Mouse (Mus musculus) forebrain, embryonic 12.5 days (tissue): ENCODE results near the gene Sos1. TPM values are rescaled to one million over a fixed set of nuclear protein-coding genes. Genes with fewer than 3 reads are reported as not detected.
A peak's percentile ranks its signal among the peaks of the same experiment; 100 is the strongest.

Experiments used
- ATAC-seq: fragments of 200-750 bp; cut with Nextera tagmentation; 2 replicates; pipeline ENCODE4 v1.8.0; 2017; ENCODE audit warnings: moderate TSS enrichment; ENCODE audit not compliant: low FRiP score
- H3K27ac ChIP-seq: fragments of 300-500 bp; sonication (generic); 2 replicates; pipeline ENCODE4 v1.5.1; 2016; ENCODE audit warnings: mild to moderate bottlenecking
- H3K27me3 ChIP-seq: fragments of 300-500 bp; sonication (generic); 2 replicates; pipeline ENCODE4 v1.6.1; 2016; ENCODE audit warnings: mild to moderate bottlenecking
- H3K36me3 ChIP-seq: fragments of 300-500 bp; sonication (generic); replicated peaks from 2 replicates; pipeline ENCODE4 v1.6.1; 2016; ENCODE audit warnings: mild to moderate bottlenecking
- H3K4me1 ChIP-seq: fragments of 300-500 bp; sonication (generic); 2 replicates; pipeline ENCODE4 v1.6.1; 2016
- H3K4me2 ChIP-seq: fragments of 300-500 bp; sonication (generic); 2 replicates; pipeline ENCODE4 v1.6.1; 2016; ENCODE audit warnings: mild to moderate bottlenecking, moderate library complexity
- H3K4me3 ChIP-seq: fragments of 300-500 bp; sonication (generic); replicated peaks from 2 replicates; pipeline ENCODE4 v1.5.1; 2016; ENCODE audit warnings: mild to moderate bottlenecking
- H3K9ac ChIP-seq: fragments of 300-500 bp; sonication (generic); 2 replicates; pipeline ENCODE4 v1.6.1; 2016; ENCODE audit warnings: mild to moderate bottlenecking
- H3K9me3 ChIP-seq: fragments of 300-500 bp; sonication (generic); 2 replicates; pipeline ENCODE4 v1.6.1; 2016
- whole genome bisulfite sequencing: fragments of 180-500 bp; shearing (Covaris S2); methylation state at CpG from one replicate; pipeline ENCODE4 v1.1.7; 2016; 5-methylcytosine and 5-hydroxymethylcytosine counted together
- polyA plus RNA-seq: library from polyadenylated mRNA; unstranded; fragments of >200 nt; fragmentation: Nextera tagmentation; extraction: Ambion mirVana; gene quantifications from 2 replicates; pipeline ENCODE4 v1.2.1, GENCODE M21; 2016

Gene Sos1
- 7.9 and 8.0 TPM in 2 replicates for polyA plus RNA-seq

GRCm38 (mm10) chr17:80480031-80480854 lies at the start of gene Sos1:
Sos1 (minus strand) TSS chr17:80480453.
- H3K4me1 ChIP-seq = peaks cover 34% of the 10 kb centered on the region
- ATAC-seq = peak; percentile 89
- H3K27me3 ChIP-seq = no peaks in the 10 kb centered on the region
- peak within 1 kb of the TSS; percentile 93 for H3K9ac ChIP-seq
- H3K4me2 ChIP-seq = peak within 1 kb of the TSS; percentile 78
- H3K9me3 ChIP-seq = no peaks in the 10 kb centered on the region
- 0 out of 2 replicates have a peak, but pooled peaks cover 6% of the 10 kb centered on the region for H3K36me3 ChIP-seq
- 0% methylated on average over 41 of the region's 90 CpGs for WGBS
- H3K27ac ChIP-seq = peak within 1 kb of the TSS; percentile 98
- H3K4me3 ChIP-seq = peak within 1 kb of the TSS; percentile 89

- Histone ChIP-seq H3K27me3 (no peaks in the 10 kb centered on the region), H3K27ac (no peak overlapping the region), H3K4me2 (no peak overlapping the region), H3K4me3 (no peak overlapping the region), H3K4me1 (no peaks in the 10 kb centered on the region), H3K9ac (no peak overlapping the region), H3K9me3 (no peaks in the 10 kb centered on the region), H3K36me3 (no peaks in the 10 kb centered on the region)
- WGBS = 78% methylated on average over 3 of the region's 3 CpGs
- ATAC-seq = no peak
These were observed 43.0 kb upstream of the Sos1 start for GRCm38 (mm10) chr17:80523231-80523630.

- WGBS = 28% methylated on average over 7 of the region's 7 CpGs
- no peak overlapping the region for H3K27ac ChIP-seq
- ATAC-seq = no peak
- H3K4me3 ChIP-seq = no peak overlapping the region
- H3K4me2 ChIP-seq = no peak overlapping the region
- no peaks in the 10 kb centered on the region for H3K27me3 ChIP-seq
- H3K9me3 ChIP-seq = no peaks in the 10 kb centered on the region
- H3K9ac ChIP-seq = no peak overlapping the region
- H3K36me3 ChIP-seq = no peaks in the 10 kb centered on the region
- no peaks in the 10 kb centered on the region for H3K4me1 ChIP-seq
These were observed 41.9 kb upstream of the Sos1 start for GRCm38 (mm10) chr17:80522229-80522556.

- H3K9me3 ChIP-seq = no peaks in the 10 kb centered on the region
- no peaks in the 10 kb centered on the region for H3K36me3 ChIP-seq
- no peak for ATAC-seq
- H3K4me1 ChIP-seq = no peaks in the 10 kb centered on the region
- no peak overlapping the region for H3K4me2 ChIP-seq
- whole genome bisulfite sequencing = 7% methylated on average over 4 of the region's 4 CpGs
- H3K9ac ChIP-seq = no peak overlapping the region
- H3K27me3 ChIP-seq = no peaks in the 10 kb centered on the region
- no peak overlapping the region for H3K27ac ChIP-seq
- no peak overlapping the region for H3K4me3 ChIP-seq
These were observed 41.4 kb upstream of the Sos1 start for GRCm38 (mm10) chr17:80521521-80522228.

- H3K4me1 ChIP-seq = no peaks in the 10 kb centered on the region
- no peak for ATAC-seq
- H3K4me3 ChIP-seq = no peak overlapping the region
- H3K9me3 ChIP-seq = no peaks in the 10 kb centered on the region
- H3K36me3 ChIP-seq = no peaks in the 10 kb centered on the region
- no peaks in the 10 kb centered on the region for H3K27me3 ChIP-seq
- no peak overlapping the region for H3K27ac ChIP-seq
- 86% methylated on average over 8 of the region's 8 CpGs for WGBS
- H3K4me2 ChIP-seq = no peak overlapping the region
- no peak overlapping the region for H3K9ac ChIP-seq
These were observed 40.3 kb upstream of the Sos1 start for GRCm38 (mm10) chr17:80520537-80520936.

GRCm38 (mm10) chr17:80518811-80519210 lies 38.6 kb upstream of the Sos1 start:
- Histone ChIP-seq H3K27me3 (no peaks in the 10 kb centered on the region), H3K9me3 (no peaks in the 10 kb centered on the region), H3K4me3 (no peak overlapping the region), H3K36me3 (no peaks in the 10 kb centered on the region), H3K9ac (no peak overlapping the region), H3K4me2 (no peak overlapping the region), H3K4me1 (no peaks in the 10 kb centered on the region), H3K27ac (no peak overlapping the region)
- no peak for ATAC-seq
- 95% methylated on average over 12 of the region's 12 CpGs for WGBS

GRCm38 (mm10) chr17:80517244-80517643 lies 37.0 kb upstream of the Sos1 start:
- H3K36me3 ChIP-seq = no peaks in the 10 kb centered on the region
- H3K4me1 ChIP-seq = no peaks in the 10 kb centered on the region
- H3K9me3 ChIP-seq = no peaks in the 10 kb centered on the region
- no peak overlapping the region for H3K4me3 ChIP-seq
- H3K4me2 ChIP-seq = no peak overlapping the region
- no peak overlapping the region for H3K9ac ChIP-seq
- no peak for ATAC-seq
- WGBS = 89% methylated on average over 9 of the region's 9 CpGs
- H3K27ac ChIP-seq = no peak overlapping the region
- no peaks in the 10 kb centered on the region for H3K27me3 ChIP-seq

- no peak overlapping the region for H3K4me2 ChIP-seq
- no peak overlapping the region for H3K27ac ChIP-seq
- H3K9ac ChIP-seq = no peak overlapping the region
- no peak for ATAC-seq
- H3K9me3 ChIP-seq = no peaks in the 10 kb centered on the region
- no peak overlapping the region for H3K4me3 ChIP-seq
- H3K27me3 ChIP-seq = no peaks in the 10 kb centered on the region
- no peaks in the 10 kb centered on the region for H3K4me1 ChIP-seq
- H3K36me3 ChIP-seq = no peaks in the 10 kb centered on the region
- WGBS = 86% methylated on average over 9 of the region's 9 CpGs
These were observed 35.7 kb upstream of the Sos1 start for GRCm38 (mm10) chr17:80515956-80516355.

GRCm38 (mm10) chr17:80515513-80515912 lies 35.3 kb upstream of the Sos1 start:
- Histone ChIP-seq H3K36me3 (no peaks in the 10 kb centered on the region), H3K9ac (no peak overlapping the region), H3K27ac (no peak overlapping the region), H3K4me1 (no peaks in the 10 kb centered on the region), H3K4me3 (no peak overlapping the region), H3K27me3 (no peaks in the 10 kb centered on the region), H3K4me2 (no peak overlapping the region), H3K9me3 (no peaks in the 10 kb centered on the region)
- WGBS = 93% methylated on average over 7 of the region's 7 CpGs
- no peak for ATAC-seq

- Histone ChIP-seq H3K9me3 (no peaks in the 10 kb centered on the region), H3K36me3 (no peaks in the 10 kb centered on the region), H3K27ac (no peak overlapping the region), H3K9ac (no peak overlapping the region), H3K4me2 (no peak overlapping the region), H3K27me3 (no peaks in the 10 kb centered on the region), H3K4me1 (no peaks in the 10 kb centered on the region), H3K4me3 (no peak overlapping the region)
- ATAC-seq = no peak
- WGBS = 91% methylated on average over 8 of the region's 8 CpGs
These were observed 33.5 kb upstream of the Sos1 start for GRCm38 (mm10) chr17:80513766-80514165.

GRCm38 (mm10) chr17:80510459-80510855 lies 30.2 kb upstream of the Sos1 start:
- WGBS = 87% methylated on average over 3 of the region's 3 CpGs
- H3K4me2 ChIP-seq = no peak overlapping the region
- no peak for ATAC-seq

GRCm38 (mm10) chr17:80509494-80510458 lies 29.5 kb upstream of the Sos1 start:
- Histone ChIP-seq H3K27me3 (no peaks in the 10 kb centered on the region), H3K27ac (no peak overlapping the region), H3K36me3 (no peaks in the 10 kb centered on the region), H3K4me1 (no peaks in the 10 kb centered on the region), H3K4me2 (no peak overlapping the region), H3K9ac (no peak overlapping the region), H3K4me3 (no peak overlapping the region), H3K9me3 (no peaks in the 10 kb centered on the region)
- no peak for ATAC-seq
- 73% methylated on average over 4 of the region's 4 CpGs for WGBS

More at GRCm38 (mm10) chr17:80510459-80510855, 30.2 kb upstream of the Sos1 start:
- no peaks in the 10 kb centered on the region for H3K36me3 ChIP-seq
- H3K4me1 ChIP-seq = no peaks in the 10 kb centered on the region
- no peaks in the 10 kb centered on the region for H3K27me3 ChIP-seq
- no peak overlapping the region for H3K4me3 ChIP-seq
- H3K27ac ChIP-seq = no peak overlapping the region
- no peaks in the 10 kb centered on the region for H3K9me3 ChIP-seq
- no peak overlapping the region for H3K9ac ChIP-seq
